Mouse (Mus musculus) hindbrain, embryonic 14.5 days (tissue): ENCODE results near the gene a. TPM values are rescaled to one million over a fixed set of nuclear protein-coding genes. Genes with fewer than 3 reads are reported as not detected.

Experiments used
- ATAC-seq: fragments of 200-750 bp; cut with Nextera tagmentation; 2 replicates; pipeline ENCODE4 v1.8.0; 2017; ENCODE audit warnings: moderate number of reproducible peaks, mild to moderate bottlenecking, moderate TSS enrichment, moderate library complexity; ENCODE audit not compliant: low FRiP score
- DNase-seq: peaks from one replicate; pipeline ENCODE4 v3.0.0-alpha.2; 2015; ENCODE audit warnings: low spot score
- H3K27ac ChIP-seq: fragments of 300-500 bp; sonication (generic); 2 replicates; pipeline ENCODE4 v1.5.1; 2014; ENCODE audit warnings: mild to moderate bottlenecking, moderate library complexity
- H3K27me3 ChIP-seq: fragments of 300-500 bp; sonication (generic); 2 replicates; pipeline ENCODE4 v1.6.1; 2014; ENCODE audit warnings: mild to moderate bottlenecking, low read length, mixed read lengths; ENCODE audit not compliant: control insufficient read depth, insufficient read depth
- H3K36me3 ChIP-seq: fragments of 300-500 bp; sonication (generic); replicated peaks from 2 replicates; pipeline ENCODE4 v1.6.1; 2014; ENCODE audit not compliant: control insufficient read depth, insufficient read depth
- H3K4me1 ChIP-seq: fragments of 300-500 bp; sonication (generic); replicated peaks from 2 replicates; pipeline ENCODE4 v1.6.1; 2014; ENCODE audit warnings: antibody characterized with exemption, low read length, mixed read lengths; ENCODE audit not compliant: control insufficient read depth, insufficient read depth
- H3K4me2 ChIP-seq: fragments of 300-500 bp; sonication (generic); replicated peaks from 2 replicates; pipeline ENCODE4 v1.6.1; 2014; ENCODE audit warnings: mild to moderate bottlenecking, moderate library complexity
- H3K4me3 ChIP-seq: fragments of 300-500 bp; sonication (generic); replicated peaks from 2 replicates; pipeline ENCODE4 v1.5.1; 2014; ENCODE audit warnings: mild to moderate bottlenecking, low read length
- H3K9ac ChIP-seq: fragments of 300-500 bp; sonication (generic); 2 replicates; pipeline ENCODE4 v1.6.1; 2014
- H3K9me3 ChIP-seq: fragments of 300-500 bp; sonication (generic); 2 replicates; pipeline ENCODE4 v1.6.1; 2016; ENCODE audit warnings: low read length; ENCODE audit not compliant: control insufficient read depth
- WGBS: fragments of 180-500 bp; shearing (Covaris S2); extraction: QIAGEN DNeasy Blood & Tissue Kit; methylation state at CpG from one replicate; pipeline ENCODE4 v1.1.7; 2014; 5-methylcytosine and 5-hydroxymethylcytosine counted together
- polyA plus RNA-seq: library from polyadenylated mRNA; unstranded; fragments of >200 nt; fragmentation: Nextera tagmentation; extraction: Ambion mirVana; gene quantifications from 2 replicates; pipeline ENCODE4 v1.2.1, GENCODE M21; 2014

Gene a
- polyA plus RNA-seq, 1 experiment from 2014 or later = 1.3 TPM

DNA sequence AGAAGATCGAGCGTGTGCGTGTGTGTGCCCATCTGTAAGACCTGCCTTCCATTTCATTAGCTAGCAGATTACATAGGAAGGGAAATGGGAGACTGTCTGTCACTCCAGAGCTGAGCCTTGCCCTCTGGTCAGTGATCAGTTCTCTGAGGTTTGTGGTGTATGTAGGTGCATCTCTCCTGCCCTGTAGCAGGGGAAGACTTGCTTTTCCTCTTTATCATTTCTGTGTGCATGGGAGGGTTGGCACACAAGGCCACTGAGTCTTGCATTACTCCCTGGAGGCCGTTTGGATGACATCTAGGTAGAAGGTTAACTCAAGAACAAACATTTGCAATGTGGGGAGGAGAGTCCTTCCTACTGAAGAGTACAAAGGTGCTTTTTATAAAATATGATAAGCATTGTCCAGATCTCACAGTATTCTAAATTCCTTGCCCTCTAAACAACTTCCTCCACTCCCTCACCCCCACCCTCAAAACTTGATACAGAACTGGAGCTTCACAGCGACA lies 264.9 kb downstream of the a start:
- peaks cover 14% of the 10 kb centered on the region for H3K36me3 ChIP-seq
- WGBS = 76% methylated on average over 5 of the region's 5 CpGs
- no peak overlapping the region for H3K27ac ChIP-seq
- H3K4me3 ChIP-seq = no peak overlapping the region
- peaks cover 7% of the 10 kb centered on the region for H3K4me1 ChIP-seq
- H3K9me3 ChIP-seq = no peaks in the 10 kb centered on the region
- H3K9ac ChIP-seq = no peak overlapping the region
- H3K27me3 ChIP-seq = no peaks in the 10 kb centered on the region
- H3K4me2 ChIP-seq = no peak overlapping the region
- ATAC-seq = no peak
- no peak for DNase-seq

DNA sequence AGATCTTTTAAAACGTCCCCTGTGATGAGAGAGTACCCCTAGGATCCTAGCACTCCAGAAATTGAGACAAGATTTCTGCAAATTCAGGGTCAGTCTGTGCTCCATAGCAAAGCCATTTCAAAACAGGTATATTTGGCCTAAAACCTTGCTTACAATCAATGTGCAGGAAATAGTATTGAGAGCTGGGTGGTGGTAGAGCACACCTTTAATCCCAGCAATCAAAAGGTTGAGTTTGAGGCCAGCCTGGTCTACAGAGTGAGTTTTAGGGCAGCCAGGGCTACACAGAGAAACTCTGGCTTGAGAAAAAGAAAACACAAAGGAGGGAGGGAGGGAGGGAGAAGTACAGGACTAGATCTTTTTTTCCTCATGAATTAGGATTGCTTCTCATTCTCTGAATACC lies 266.2 kb downstream of the a start:
- DNase-seq (no peak), ATAC-seq (no peak)
- Histone ChIP-seq H3K4me3 (no peak overlapping the region), H3K4me2 (no peak overlapping the region), H3K9me3 (no peaks in the 10 kb centered on the region), H3K36me3 (peaks cover 26% of the 10 kb centered on the region), H3K27ac (no peak overlapping the region), H3K27me3 (no peaks in the 10 kb centered on the region), H3K4me1 (no peaks in the 10 kb centered on the region), H3K9ac (no peak overlapping the region)
- WGBS = 89% methylated on average over 1 of the region's 1 CpGs

DNA sequence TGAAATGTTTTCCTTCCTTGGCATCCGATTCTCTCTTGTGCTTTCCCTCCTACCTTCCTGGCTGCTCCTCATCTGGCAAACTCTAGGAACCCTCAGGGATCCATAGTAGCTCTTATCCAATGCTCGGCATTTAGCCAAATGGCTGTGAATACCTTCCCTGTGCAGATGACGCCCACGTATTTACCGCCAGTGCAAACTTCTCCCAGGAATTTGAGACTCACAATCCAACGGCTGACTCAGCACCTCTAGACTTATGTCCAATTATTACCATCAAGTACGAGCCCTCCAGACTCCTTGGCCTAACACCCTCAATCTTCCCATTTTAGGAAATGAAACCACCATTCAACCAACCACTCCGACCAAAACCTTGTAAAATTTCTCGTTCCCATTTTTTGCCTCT lies 279.8 kb downstream of the a start:
- DNase-seq = no peak
- 86% methylated on average over 9 of the region's 9 CpGs for WGBS

DNA sequence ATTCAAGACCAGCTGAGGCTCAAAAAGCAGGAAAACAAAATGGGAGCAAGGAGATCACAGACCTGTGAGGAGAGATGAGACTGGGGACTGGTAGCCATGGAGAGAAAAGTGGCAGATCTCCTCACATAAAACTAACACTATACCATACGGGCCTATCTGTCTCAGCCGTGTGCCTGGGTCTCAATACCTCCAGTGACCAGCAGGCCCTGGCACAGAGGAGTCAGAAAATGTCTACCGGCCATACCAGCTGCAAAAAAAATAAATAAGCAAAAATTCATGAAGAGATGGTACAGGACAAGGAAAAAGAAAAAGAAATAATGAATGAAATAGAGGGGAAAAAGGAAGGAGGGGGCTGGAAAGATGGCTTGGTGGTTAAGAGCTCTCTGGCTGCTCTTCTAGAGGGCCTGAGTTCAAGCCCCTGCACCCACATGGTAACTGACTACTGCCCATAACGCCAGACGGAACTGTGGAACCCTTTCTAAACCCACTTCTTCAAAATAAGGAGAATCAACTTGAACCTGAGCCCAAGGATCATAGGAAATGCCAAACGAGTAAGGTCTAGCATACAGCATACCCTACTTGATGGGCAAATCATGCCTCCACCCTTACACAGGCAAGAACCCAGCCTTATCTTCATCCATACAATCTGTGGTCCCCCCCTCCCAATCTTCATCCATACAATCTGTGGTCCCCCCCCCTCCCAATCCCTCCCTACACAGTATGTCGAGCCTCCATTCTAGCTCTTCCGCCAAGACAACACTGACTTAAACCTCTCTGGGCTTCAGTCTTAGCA lies 281.3 kb downstream of the a start:
- H3K4me3 ChIP-seq = no peak overlapping the region
- 0 out of 2 replicates have a peak, but pooled peaks cover 10% of the 10 kb centered on the region for H3K36me3 ChIP-seq
- peaks cover 22% of the 10 kb centered on the region for H3K4me1 ChIP-seq
- 83% methylated on average over 8 of the region's 8 CpGs for WGBS
- no peak overlapping the region for H3K27ac ChIP-seq
- no peaks in the 10 kb centered on the region for H3K9me3 ChIP-seq
- H3K9ac ChIP-seq = no peak overlapping the region
- ATAC-seq (no peak), DNase-seq (no peak)
- peak overlapping the region; percentile 70 for H3K4me2 ChIP-seq
- no peaks in the 10 kb centered on the region for H3K27me3 ChIP-seq

More for the DNA sequence above, 279.8 kb downstream of the a start:
- H3K36me3 ChIP-seq = peaks cover 25% of the 10 kb centered on the region
- no peaks in the 10 kb centered on the region for H3K9me3 ChIP-seq
- no peak overlapping the region for H3K27ac ChIP-seq
- no peak overlapping the region for H3K4me3 ChIP-seq
- ATAC-seq = no peak
- no peak overlapping the region for H3K4me2 ChIP-seq
- no peaks in the 10 kb centered on the region for H3K27me3 ChIP-seq
- peaks cover 22% of the 10 kb centered on the region for H3K4me1 ChIP-seq
- H3K9ac ChIP-seq = no peak overlapping the region

DNA sequence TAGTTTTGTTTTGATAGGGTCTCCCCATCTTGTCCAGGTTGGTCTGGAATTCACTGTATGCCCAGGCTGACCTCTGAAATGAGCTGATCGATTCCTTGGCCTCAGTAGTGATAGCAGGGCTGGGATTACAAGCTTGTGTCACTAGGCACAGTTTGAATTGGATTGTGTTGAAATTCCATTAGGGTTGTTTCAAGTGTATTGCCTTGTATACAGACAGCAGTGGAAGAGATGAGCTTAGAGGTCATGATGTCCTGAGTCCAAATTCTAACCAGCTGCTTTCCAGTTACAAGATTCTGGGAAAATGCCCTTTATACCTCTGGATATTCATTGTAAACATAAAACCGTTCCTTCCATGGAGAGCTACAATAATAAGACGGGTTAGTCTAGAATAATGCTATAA lies 282.1 kb downstream of the a start:
- Histone ChIP-seq H3K4me2 (peak overlapping the region; percentile 70), H3K9ac (peak overlapping the region; percentile 82), H3K27ac (peak overlapping the region; percentile 83), H3K27me3 (no peaks in the 10 kb centered on the region), H3K4me3 (peak overlapping the region; percentile 58), H3K9me3 (no peaks in the 10 kb centered on the region), H3K36me3 (0 out of 2 replicates have a peak, but pooled peaks cover 3% of the 10 kb centered on the region), H3K4me1 (peaks cover 22% of the 10 kb centered on the region)
- DNase-seq = no peak
- no peak for ATAC-seq
- 15% methylated on average over 3 of the region's 3 CpGs for WGBS

DNA sequence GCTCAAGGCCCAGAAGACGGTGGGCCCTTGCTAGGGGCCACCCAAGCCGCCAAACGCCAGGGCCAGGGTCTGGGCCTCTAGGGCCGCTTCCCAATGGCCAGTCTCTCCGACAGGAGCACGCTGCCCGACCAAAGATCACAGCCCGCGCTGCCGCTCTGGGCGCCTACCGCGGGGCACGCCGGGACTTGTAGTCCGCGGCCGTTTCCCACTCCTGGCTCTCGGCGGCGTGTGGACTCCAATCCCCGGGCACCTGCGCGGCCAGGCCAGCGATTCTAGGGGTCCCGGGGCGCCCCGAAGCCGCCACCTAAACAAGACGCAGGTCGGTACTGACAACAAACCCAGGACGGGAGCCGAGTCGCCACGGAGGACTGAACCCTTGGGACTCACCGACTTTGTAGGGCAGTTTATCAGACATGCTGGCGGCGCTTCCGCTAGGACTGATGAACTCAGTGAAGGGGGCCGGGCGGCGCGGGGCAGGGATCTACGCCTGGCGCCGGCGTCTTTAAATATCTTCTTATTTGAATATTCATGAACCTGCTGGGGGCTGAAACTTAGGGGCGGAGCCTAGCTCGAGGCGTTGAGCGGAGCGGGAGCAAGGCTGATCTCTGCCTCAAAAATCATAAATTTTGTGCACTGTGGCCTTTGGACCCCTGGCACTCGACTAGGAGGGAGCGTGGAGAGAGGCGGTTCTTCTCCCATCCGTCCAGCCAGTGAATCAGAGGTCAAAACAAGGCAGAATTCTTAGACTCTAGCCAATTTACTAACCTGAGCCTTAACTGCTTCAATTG lies 283.0 kb downstream of the a start, which contains the start of gene Ahcy:
Ahcy (minus strand) TSS at position 520 of the 788 bp plus-strand sequence.
- H3K4me3 ChIP-seq = peak within 1 kb of the TSS; percentile 58
- H3K27ac ChIP-seq = peak within 1 kb of the TSS; percentile 83
- H3K36me3 ChIP-seq = no peaks in the 10 kb centered on the region
- peak within 1 kb of the TSS; percentile 70 for H3K4me2 ChIP-seq
- no peaks in the 10 kb centered on the region for H3K9me3 ChIP-seq
- H3K9ac ChIP-seq = peak within 1 kb of the TSS; percentile 82
- under 1% methylated on average over 56 of the region's 56 CpGs for WGBS
- peaks cover 22% of the 10 kb centered on the region for H3K4me1 ChIP-seq
- ATAC-seq (peak; percentile 96), DNase-seq (peak; percentile 86)
- H3K27me3 ChIP-seq = no peaks in the 10 kb centered on the region

DNA sequence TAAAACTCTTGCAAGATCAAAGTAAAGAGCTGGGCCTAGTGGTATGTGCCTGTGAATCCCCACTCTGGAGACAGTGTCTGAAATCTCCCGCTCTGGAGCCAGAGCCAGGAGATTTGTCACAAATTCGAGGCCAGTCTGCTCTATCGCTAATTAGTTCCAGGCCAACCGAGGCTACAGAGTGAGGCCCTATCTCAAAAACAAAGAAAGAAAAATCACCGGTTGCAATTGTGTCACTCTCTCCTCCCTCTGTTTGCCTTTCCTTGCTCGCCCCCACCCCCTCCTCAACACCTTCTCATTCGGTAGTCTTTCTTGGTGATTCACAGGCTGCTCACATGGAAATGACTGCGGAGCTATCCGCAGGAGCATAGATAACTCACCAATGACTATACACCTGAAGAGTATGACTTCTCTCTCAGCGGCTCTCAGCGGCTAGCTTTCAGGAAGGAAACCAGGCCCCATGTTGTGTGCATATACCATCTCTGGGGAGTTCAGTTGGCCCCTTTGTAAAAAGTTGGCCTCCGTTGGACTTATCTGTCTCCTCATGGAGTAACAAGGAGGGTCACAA lies 283.6 kb downstream of the a start:
- Histone ChIP-seq H3K4me2 (peak overlapping the region; percentile 70), H3K9me3 (no peaks in the 10 kb centered on the region), H3K9ac (peak overlapping the region; percentile 82), H3K27ac (peak overlapping the region; percentile 83), H3K4me3 (peak overlapping the region; percentile 58), H3K36me3 (no peaks in the 10 kb centered on the region), H3K4me1 (peaks cover 22% of the 10 kb centered on the region), H3K27me3 (no peaks in the 10 kb centered on the region)
- WGBS = 16% methylated on average over 12 of the region's 12 CpGs
- ATAC-seq (peak; percentile 5; the same call in 1 of the 2 replicates), DNase-seq (no peak)

DNA sequence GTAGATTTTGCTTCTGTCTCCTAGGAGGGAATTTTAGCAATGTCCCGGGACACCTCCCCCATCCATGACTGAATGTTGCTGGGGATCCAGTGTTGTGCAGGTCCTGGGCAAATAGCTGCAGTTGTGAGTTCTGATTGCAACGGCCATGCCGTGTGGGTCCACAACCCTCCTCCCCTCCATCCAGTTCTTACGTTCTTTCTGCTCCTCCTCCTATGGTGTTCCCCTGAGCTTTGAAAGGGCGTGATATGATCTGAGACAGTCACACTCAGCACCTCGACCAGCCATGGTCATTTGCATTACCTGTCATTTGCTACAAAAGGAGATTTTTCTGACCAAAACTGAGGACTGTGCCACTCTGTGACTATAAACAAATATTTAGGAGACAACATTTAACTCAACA lies 284.4 kb downstream of the a start:
- Histone ChIP-seq H3K27me3 (no peaks in the 10 kb centered on the region), H3K36me3 (no peaks in the 10 kb centered on the region), H3K9ac (no peak overlapping the region), H3K27ac (no peak overlapping the region), H3K4me1 (peaks cover 22% of the 10 kb centered on the region), H3K9me3 (no peaks in the 10 kb centered on the region), H3K4me2 (no peak overlapping the region), H3K4me3 (no peak overlapping the region)
- WGBS = 84% methylated on average over 6 of the region's 6 CpGs
- no peak for DNase-seq
- ATAC-seq = no peak
